Mouse (Mus musculus) MEL (cell line): ENCODE measurements around the gene Mypop.

Experiments used
- CTCF ChIP-seq, 3 experiments: IDR thresholded peaks in 2 of 3; conservative IDR thresholded peaks in 1 of 3; 2 replicates each; pipeline ENCODE4 v1.5.1; 2011 to 2012; ENCODE audit warnings: low read length in 3 of 3, low read depth in 2 of 3, mild to moderate bottlenecking in 2 of 3, improper control_type of control experiment in 1 of 3, inconsistent platforms in 1 of 3, mixed read lengths in 1 of 3, moderate library complexity in 1 of 3; ENCODE audit not compliant: control insufficient read depth in 1 of 3, insufficient read depth in 1 of 3, poor library complexity in 1 of 3, severe bottlenecking in 1 of 3
- EP300 ChIP-seq, 2 experiments: IDR thresholded peaks; 2 replicates each; pipeline ENCODE4 v1.6.1; 2011; ENCODE audit warnings: improper control_type of control experiment in 2 of 2, low read length in 2 of 2, low read depth in 1 of 2, mild to moderate bottlenecking in 1 of 2
- HCFC1 ChIP-seq: IDR thresholded peaks from 2 replicates; pipeline ENCODE4 v1.6.1; 2012; ENCODE audit warnings: low read depth, mild to moderate bottlenecking, inconsistent platforms, low read length, improper control_type of control experiment, moderate library complexity
- NELFE ChIP-seq: IDR thresholded peaks from 2 replicates; pipeline ENCODE4 v1.6.1; 2011; ENCODE audit warnings: low read depth, low read length, improper control_type of control experiment
- RCOR1 ChIP-seq: IDR thresholded peaks from 2 replicates; pipeline ENCODE4 v1.6.1; 2012; ENCODE audit warnings: low read depth, mild to moderate bottlenecking, inconsistent platforms, low read length, improper control_type of control experiment
- ZNF384 ChIP-seq: IDR thresholded peaks from 2 replicates; pipeline ENCODE4 v1.6.1; 2012; ENCODE audit warnings: low read depth, mild to moderate bottlenecking, inconsistent platforms, low read length, improper control_type of control experiment

GRCm38 (mm10) chr7:18965312-18965711 lies 25.7 kb upstream of the Mypop start:
- TF ChIP-seq RCOR1 (no peak), NELFE (no peak), CTCF (IDR thresholded peaks at IDR 0.05 in 2 of 3, conservative IDR thresholded peaks at IDR 0.05 in 1 of 3; ENCODE audit: control insufficient read depth in 1 of 3, insufficient read depth in 1 of 3, low read depth in 2 of 3, low read length in 3 of 3, poor library complexity in 1 of 3, severe bottlenecking in 1 of 3) (no peak), EP300 (IDR thresholded peaks at IDR 0.05; ENCODE audit: low read depth in 1 of 2, low read length in 2 of 2) (no peak), ZNF384 (no peak), HCFC1 (no peak)
